Mouse (Mus musculus): ENCODE data around the gene Zfhx3. TPM values are rescaled to one million over a fixed set of nuclear protein-coding genes. Genes with fewer than 3 reads are reported as not detected.

Gene Zfhx3
- polyA plus RNA-seq, 1 experiment from 2014 or later, result 4.3 TPM

DNA sequence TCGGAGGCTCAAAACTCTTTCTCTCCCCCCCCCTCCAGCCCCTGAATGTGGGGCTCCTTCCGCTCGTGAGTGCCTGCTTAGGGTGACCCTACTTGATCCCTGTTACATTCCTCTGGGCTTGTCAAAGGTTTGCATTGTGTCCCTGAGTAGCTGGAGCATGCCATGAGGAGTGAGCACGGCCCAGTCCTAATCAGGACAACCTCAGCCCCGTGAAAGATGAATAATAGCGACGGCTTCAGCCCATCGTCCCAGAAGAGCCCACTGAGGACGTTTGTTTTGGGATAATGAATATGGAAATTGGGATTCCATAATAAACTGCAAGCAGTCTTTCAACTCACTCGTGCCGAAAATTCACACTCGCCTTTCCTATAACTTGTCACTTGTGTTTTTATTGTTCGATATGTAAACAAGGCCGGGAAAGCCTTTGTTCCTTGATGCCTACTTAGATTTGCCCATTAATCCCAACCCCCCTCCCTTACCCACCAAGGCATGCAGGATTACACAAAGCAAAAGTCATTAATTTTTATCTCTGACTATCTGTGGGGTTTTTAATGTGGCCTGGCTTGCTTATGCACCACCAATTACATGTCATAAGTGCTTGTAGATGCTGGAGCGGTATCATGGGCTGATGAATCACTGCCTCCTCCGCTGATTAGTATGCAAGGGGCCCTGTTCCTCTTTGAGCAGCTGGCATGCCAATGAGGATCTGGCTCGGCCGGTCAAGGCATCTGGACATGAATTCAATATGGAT is 512.3 kb downstream of the Zfhx3 start:
- ChIA-PET CTCF (no interaction called here), POLR2A (no interaction called here)
- no peak for DNase-seq (ENCODE audit: low read depth, low spot score)
- H3K27me3 ChIP-seq, result no peaks in the 10 kb centered on the region
- TF ChIP-seq CTCF (IDR thresholded peaks at IDR 0.05), result no peak
- in situ Hi-C loops (cut with MboI; ENCODE audit: low pct_unique_long_range_greater_than_20kb), result no loop called here
- no peak for ATAC-seq

DNA sequence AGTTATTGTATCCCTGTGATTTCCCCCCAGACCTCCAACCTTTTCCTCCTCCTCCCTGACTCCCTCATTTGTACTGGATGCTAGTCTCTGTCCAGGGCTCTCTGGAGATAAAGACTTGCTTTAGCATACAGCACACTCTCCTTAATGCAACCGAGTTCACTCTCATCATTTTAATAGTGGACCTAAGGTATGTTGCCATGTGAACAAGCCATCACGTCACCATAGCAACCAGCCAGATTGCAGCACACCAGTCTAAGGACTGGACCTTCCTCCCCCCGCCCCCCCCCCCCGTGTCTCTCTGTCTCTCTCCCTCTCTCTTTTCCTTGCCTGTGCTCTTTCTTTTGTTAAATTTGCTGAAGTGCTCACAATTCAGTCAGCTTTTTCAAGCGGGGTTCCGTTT is 524.2 kb downstream of the Zfhx3 start:
- TF ChIP-seq CTCF (IDR thresholded peaks at IDR 0.05), result no peak
- DNase-seq (ENCODE audit: low read depth, low spot score) (no peak), ATAC-seq (no peak)
- no peaks in the 10 kb centered on the region for H3K27me3 ChIP-seq
- POLR2A ChIA-PET, result no interaction called here
- in situ Hi-C loops (cut with MboI; ENCODE audit: low pct_unique_long_range_greater_than_20kb), result no loop called here
- CTCF ChIA-PET, result no interaction called here

DNA sequence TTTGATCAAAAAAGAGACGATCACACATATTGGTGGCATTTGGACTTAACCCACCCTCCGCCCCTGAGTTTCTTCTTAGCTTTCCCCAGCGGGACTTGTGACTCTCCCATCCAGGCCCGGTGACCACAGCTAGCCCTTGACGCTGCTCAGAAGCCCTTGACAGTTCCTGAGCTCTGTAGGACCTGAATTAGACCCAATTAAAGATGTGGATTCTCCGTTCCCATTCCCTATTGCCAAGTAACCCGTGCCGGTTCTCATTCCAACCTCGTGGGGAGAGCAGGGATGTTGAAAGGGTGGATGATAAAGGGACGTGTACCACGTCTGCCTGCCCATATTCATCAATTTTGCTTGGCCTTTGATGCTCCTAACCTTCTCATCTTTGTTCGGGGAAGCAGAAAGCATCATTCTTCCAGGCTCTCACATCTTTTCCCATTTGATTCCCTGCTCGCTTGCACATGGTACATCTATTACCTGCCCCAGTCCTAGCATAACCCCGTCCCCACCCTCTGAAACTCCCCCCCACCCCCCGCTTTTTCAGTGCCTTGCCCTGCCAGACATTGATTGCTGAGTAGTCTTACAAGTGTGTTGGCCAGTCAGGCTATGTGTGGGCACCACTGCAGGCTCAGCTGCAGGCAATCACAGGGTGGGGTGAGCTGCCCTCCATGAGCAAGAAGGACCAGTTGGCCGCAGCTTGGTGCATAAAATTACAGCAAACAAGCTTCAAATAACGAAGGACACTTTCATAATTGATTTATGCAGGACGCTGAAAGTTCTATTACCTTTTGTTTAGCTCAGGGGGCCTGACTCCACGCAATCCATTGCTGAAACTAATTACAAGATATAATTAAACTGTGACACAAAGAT is 525.0 kb downstream of the Zfhx3 start:
- no peak for DNase-seq (ENCODE audit: low read depth, low spot score)
- no peak for TF ChIP-seq CTCF (IDR thresholded peaks at IDR 0.05)
- ChIA-PET CTCF (no interaction called here), POLR2A (interaction anchor here (0.8 kb wide), 1 partner anchor 42 kb away, joined by 4 read pairs; no protein-coding TSS in a partner anchor)
- ATAC-seq, result no peak
- in situ Hi-C loops (cut with MboI; ENCODE audit: low pct_unique_long_range_greater_than_20kb), result no loop called here
- H3K27me3 ChIP-seq, result no peaks in the 10 kb centered on the region

DNA sequence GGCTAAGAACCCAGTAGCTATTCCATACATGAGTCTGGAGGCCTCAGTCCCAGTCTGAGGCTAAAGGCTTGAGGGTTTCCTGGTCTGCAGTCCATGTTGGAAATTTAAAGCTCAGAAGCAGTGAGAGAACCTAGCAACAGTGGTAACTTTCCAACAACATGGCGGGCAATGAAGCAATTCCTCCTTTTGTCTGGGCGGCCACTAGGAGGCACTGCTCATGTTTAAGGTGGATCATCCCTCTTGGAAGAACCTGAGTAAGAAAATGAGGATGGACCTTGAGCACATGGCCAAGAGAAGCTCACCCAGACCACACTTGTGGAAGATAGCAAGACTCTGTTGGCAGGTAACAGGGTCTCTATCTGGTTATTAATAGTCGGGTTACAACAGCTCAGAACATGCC is 527.8 kb downstream of the Zfhx3 start:
- H3K27me3 ChIP-seq, result no peaks in the 10 kb centered on the region
- no peak for DNase-seq (ENCODE audit: low read depth, low spot score)
- CTCF ChIA-PET, result no interaction called here
- TF ChIP-seq CTCF (IDR thresholded peaks at IDR 0.05), result peak; percentile 23
- POLR2A ChIA-PET, result no interaction called here
- in situ Hi-C loops (cut with MboI; ENCODE audit: low pct_unique_long_range_greater_than_20kb), result no loop called here
- no peak for ATAC-seq

DNA sequence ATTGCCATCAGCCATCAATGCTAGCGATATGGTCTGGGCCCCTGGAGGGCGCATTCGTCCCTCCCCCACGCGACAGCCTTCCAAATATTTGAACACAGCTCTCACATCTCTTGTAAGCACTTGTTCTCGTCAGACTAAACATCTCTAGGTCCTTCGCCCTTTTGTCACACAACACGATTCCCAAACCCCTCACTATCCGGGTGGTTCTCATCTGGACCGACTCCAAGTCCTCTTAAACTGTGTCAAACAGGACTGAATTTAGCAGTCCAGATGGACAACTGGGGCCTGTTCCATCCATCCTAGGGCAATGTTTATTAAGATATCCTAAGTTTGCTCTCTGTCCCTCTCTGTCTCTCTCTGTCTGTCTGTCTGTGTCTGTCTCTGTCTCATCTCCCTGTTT is 532.1 kb downstream of the Zfhx3 start:
- in situ Hi-C loops (cut with MboI; ENCODE audit: low pct_unique_long_range_greater_than_20kb), result no loop called here
- DNase-seq (ENCODE audit: low read depth, low spot score) (no peak), ATAC-seq (no peak)
- ChIA-PET CTCF (no interaction called here), POLR2A (no interaction called here)
- H3K27me3 ChIP-seq, result no peaks in the 10 kb centered on the region
- no peak for TF ChIP-seq CTCF (IDR thresholded peaks at IDR 0.05)

DNA sequence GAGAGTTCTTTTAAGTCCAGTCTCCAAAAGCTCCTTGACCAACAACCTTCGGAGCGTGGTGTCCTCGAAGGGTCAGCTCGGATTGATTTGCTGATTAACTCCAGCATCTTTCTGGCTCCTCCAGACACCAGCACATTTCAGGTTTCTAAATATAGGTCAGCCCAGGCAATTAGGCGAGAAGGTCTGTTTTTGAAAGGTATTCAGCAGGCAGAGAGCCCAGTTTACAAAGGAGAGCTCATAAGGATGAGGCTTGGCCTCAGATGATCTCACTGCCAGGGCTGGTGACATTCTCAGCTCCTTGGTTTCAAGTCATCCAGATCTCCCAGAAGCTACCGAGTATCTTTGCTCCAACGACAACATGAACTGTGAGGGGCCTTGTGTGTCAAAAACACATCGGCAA is 535.7 kb downstream of the Zfhx3 start:
- in situ Hi-C loops (cut with MboI; ENCODE audit: low pct_unique_long_range_greater_than_20kb), result no loop called here
- POLR2A ChIA-PET, result no interaction called here

DNA sequence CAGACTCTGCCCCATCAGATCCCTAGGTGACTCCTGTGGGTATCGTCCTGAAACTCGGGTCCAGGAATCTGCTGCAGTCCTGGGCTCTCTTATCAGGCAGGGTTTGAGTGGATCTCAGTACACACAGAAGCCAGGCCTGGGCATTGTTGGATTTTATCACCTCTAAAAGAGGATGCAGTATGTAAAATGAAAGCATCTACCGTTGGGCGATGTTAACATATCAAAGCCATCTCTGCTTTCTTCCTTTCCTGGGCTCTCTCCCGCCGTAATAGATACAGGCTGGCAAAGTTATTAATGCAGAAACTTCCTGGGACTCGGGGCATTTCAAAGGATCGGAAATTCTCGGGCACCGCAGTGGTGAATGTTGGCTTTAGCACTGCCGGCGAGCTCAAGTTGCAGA is 537.7 kb downstream of the Zfhx3 start:
- no peak for ATAC-seq
- in situ Hi-C loops (cut with MboI; ENCODE audit: low pct_unique_long_range_greater_than_20kb), result no loop called here
- ChIA-PET CTCF (no interaction called here), POLR2A (no interaction called here)
- no peaks in the 10 kb centered on the region for H3K27me3 ChIP-seq
- DNase-seq (ENCODE audit: low read depth, low spot score), result no peak
- TF ChIP-seq CTCF (IDR thresholded peaks at IDR 0.05), result no peak

More for the DNA sequence above, 535.7 kb downstream of the Zfhx3 start:
- no peak for TF ChIP-seq CTCF (IDR thresholded peaks at IDR 0.05)
- ATAC-seq (no peak), DNase-seq (ENCODE audit: low read depth, low spot score) (no peak)
- CTCF ChIA-PET, result no interaction called here
- no peaks in the 10 kb centered on the region for H3K27me3 ChIP-seq

DNA sequence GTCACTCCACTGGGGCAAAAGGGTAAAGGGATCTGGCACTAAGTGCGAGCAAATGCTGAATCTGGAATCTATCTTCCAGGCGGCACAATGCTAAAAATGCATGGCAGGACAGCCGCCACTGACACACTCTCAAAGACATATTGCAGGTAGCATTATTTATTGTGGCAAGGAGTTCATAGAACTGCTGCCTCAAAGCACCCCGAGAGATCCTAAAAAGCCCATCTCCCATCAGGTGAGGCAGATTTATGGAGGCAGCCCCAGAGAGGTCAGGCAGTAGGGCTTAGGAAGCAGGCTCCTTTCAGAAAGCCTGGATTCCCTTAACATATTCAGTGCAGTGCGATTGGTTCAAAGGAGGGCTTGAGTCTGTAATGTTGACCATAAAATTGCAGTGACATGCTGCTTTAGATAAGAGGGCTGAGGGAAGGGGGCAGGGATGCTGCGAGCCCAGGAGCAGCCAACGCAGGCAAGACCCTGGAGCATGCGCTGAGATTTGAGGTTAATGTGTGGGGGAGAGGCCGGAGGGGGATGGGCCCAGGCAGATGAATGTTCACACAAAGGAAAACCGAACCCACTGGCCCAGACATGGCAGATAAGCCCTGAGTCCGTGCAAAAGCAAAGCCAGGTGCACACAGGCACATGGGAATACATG is 538.8 kb downstream of the Zfhx3 start:
- ATAC-seq, result no peak
- CTCF ChIA-PET, result no interaction called here
- no peak for DNase-seq (ENCODE audit: low read depth, low spot score)

DNA sequence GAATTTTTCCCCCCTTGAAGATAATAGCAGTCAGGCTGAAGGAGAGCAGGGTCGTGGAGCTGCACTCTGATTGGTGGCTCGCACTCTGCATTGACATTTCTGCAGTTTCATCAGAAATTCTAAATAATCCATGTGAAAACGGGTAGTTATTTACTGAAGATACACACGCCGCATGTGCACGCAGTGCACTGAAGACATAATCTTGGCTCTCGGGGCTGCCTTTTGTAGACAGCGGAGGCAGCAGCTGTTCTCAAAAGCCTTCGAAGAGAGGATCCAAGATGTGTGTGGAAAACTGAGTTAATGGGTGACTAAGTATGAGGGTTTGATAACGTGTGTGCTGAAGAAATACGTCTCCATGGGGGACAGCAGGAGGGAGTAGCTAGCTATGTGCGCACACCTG is 553.7 kb downstream of the Zfhx3 start:
- CTCF ChIA-PET, result no interaction called here
- POLR2A ChIA-PET, result no interaction called here
- DNase-seq (ENCODE audit: low read depth, low spot score) (no peak), ATAC-seq (no peak)
- in situ Hi-C loops (cut with MboI; ENCODE audit: low pct_unique_long_range_greater_than_20kb), result no loop called here
- H3K27me3 ChIP-seq, result no peaks in the 10 kb centered on the region
- TF ChIP-seq CTCF (IDR thresholded peaks at IDR 0.05), result no peak

More for the DNA sequence above, 538.8 kb downstream of the Zfhx3 start:
- no peak for TF ChIP-seq CTCF (IDR thresholded peaks at IDR 0.05)
- no peaks in the 10 kb centered on the region for H3K27me3 ChIP-seq
- in situ Hi-C loops (cut with MboI; ENCODE audit: low pct_unique_long_range_greater_than_20kb), result no loop called here
- POLR2A ChIA-PET, result no interaction called here

DNA sequence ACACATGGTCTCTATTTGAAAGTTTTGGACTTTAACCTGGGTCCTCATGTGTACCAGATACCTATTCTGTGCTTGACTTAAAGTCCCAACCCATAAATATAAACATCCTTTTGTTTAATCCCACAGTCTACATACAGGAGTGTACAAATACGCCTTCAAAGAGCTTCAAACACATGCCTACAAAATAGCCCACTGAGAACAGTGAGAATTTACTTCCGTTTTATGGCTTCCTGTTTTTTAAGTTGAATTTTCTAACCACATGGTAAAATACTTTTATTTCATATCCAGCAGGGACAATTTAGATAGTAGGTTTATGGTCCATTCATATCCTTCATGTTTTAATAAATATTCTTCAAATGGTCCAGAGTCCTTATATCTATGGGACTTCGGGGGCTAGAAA is 564.3 kb downstream of the Zfhx3 start:
- TF ChIP-seq CTCF (IDR thresholded peaks at IDR 0.05), result no peak
- in situ Hi-C loops (cut with MboI; ENCODE audit: low pct_unique_long_range_greater_than_20kb), result no loop called here
- H3K27me3 ChIP-seq, result peaks cover 6% of the 10 kb centered on the region
- ATAC-seq, result no peak
- POLR2A ChIA-PET, result no interaction called here
- CTCF ChIA-PET, result no interaction called here
- DNase-seq (ENCODE audit: low read depth, low spot score), result no peak

DNA sequence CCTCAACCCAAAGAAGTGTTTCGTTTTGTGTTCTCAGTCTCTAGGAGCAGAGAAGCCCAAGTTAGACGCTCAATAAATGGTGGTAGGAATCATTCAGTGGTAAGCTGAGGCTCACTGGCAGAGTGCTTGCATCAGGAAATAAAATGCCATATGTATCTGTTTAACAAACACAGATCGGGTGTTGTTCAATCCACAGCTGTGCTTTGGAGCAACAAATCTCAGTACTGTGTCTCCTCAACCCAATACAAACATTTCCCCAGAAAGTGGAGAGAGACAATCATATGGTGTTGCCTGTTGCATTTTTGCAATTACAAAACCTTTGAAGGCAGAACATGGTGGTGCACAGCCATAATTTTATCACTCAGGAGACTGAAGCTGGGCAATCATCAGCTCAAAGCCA is 565.3 kb downstream of the Zfhx3 start:
- TF ChIP-seq CTCF (IDR thresholded peaks at IDR 0.05), result no peak
- CTCF ChIA-PET, result no interaction called here
- POLR2A ChIA-PET, result interaction anchor here (0.6 kb wide), 1 partner anchor 22 kb away, joined by 3 read pairs; no protein-coding TSS in a partner anchor
- in situ Hi-C loops (cut with MboI; ENCODE audit: low pct_unique_long_range_greater_than_20kb), result no loop called here
- peaks cover 6% of the 10 kb centered on the region for H3K27me3 ChIP-seq
- DNase-seq (ENCODE audit: low read depth, low spot score) (no peak), ATAC-seq (no peak)

All from Patski (cell line).